Mouse (Mus musculus): ENCODE measurements around the gene Vps8. TPM values are rescaled to one million over a fixed set of nuclear protein-coding genes. Genes with fewer than 3 reads are reported as not detected.

The Vps8 gene
- polyA plus RNA-seq, 1 experiment from 2014 or later = 7.0 TPM

DNA sequence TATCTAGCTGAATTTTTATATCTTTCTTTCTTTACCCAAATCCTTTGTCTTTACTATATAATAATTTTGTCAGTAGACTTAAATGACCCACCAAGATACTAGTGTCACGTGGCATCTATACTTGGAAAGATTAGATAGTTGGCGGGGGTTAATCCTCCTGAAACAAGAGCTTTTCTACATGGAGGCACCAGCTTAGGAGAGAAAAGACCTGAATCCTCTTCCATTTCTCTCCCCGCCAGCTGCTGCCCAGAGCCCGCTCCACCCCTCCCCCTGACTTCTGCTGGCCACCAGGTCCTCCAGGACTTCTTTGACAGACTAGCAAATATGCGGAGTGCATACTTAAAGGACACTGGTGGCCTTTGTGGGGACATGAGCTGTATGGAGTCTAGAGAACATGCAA is 124.5 kb downstream of the Vps8 start:
- no peak overlapping the region for H3K4me2 ChIP-seq (replicated peaks; ENCODE audit: low read depth)
- TF ChIP-seq EP300 (optimal IDR thresholded peaks at IDR 0.05) (no peak), CTCF (IDR thresholded peaks at IDR 0.05; ENCODE audit: low read depth) (no peak)
- no peaks in the 10 kb centered on the region for H3K36me3 ChIP-seq (ENCODE audit: control insufficient read depth, insufficient read depth, low read length)
- no peaks in the 10 kb centered on the region for H3K27me3 ChIP-seq (ENCODE audit: control insufficient read depth, insufficient read depth, low read length)
- H3K27ac ChIP-seq (replicated peaks) = no peak overlapping the region
- ATAC-seq (ENCODE audit: low FRiP score, low TSS enrichment) = no peak
- no peak for DNase-seq (ENCODE audit: low spot score)
- 85% methylated on average over 5 of the region's 5 CpGs for WGBS
- H3K9ac ChIP-seq (ENCODE audit: low read length) = no peak overlapping the region
- no peaks in the 10 kb centered on the region for H3K4me1 ChIP-seq (replicated peaks; ENCODE audit: control insufficient read depth, insufficient read depth)
- H3K9me3 ChIP-seq (ENCODE audit: control insufficient read depth, low read length) = no peaks in the 10 kb centered on the region
- no peak overlapping the region for H3K4me3 ChIP-seq (ENCODE audit: low read depth, low read length)

DNA sequence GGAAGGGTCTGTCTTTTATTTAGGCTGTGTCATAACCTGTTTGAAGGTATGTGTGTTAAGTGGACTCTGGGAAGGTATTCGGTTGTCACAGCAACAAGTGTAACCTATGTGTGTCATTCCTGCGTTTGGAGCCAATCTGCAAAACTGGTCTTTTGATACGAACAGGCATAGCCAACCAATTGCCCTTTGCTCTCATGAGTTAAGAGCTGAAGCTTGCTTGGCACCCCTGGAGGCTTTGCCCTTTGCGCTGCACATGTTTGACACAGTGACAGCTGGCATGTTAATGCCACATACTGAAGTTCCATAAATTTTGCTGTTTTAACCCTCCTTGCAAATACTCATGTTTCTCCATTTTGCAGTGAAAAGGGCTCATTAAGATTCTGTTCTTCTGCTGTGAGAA is 126.8 kb downstream of the Vps8 start:
- H3K4me1 ChIP-seq (replicated peaks; ENCODE audit: control insufficient read depth, insufficient read depth) = no peaks in the 10 kb centered on the region
- TF ChIP-seq EP300 (optimal IDR thresholded peaks at IDR 0.05) (no peak), CTCF (IDR thresholded peaks at IDR 0.05; ENCODE audit: low read depth) (no peak)
- ATAC-seq (ENCODE audit: low FRiP score, low TSS enrichment) (no peak), DNase-seq (ENCODE audit: low spot score) (no peak)
- H3K9ac ChIP-seq (ENCODE audit: low read length) = no peak overlapping the region
- WGBS = 76% methylated on average over 4 of the region's 4 CpGs
- H3K36me3 ChIP-seq (ENCODE audit: control insufficient read depth, insufficient read depth, low read length) = no peaks in the 10 kb centered on the region; the same call in 1 of the 2 replicates
- H3K9me3 ChIP-seq (ENCODE audit: control insufficient read depth, low read length) = no peaks in the 10 kb centered on the region
- no peaks in the 10 kb centered on the region for H3K27me3 ChIP-seq (ENCODE audit: control insufficient read depth, insufficient read depth, low read length)
- H3K4me3 ChIP-seq (ENCODE audit: low read depth, low read length) = no peak overlapping the region
- H3K4me2 ChIP-seq (replicated peaks; ENCODE audit: low read depth) = no peak overlapping the region
- no peak overlapping the region for H3K27ac ChIP-seq (replicated peaks)

DNA sequence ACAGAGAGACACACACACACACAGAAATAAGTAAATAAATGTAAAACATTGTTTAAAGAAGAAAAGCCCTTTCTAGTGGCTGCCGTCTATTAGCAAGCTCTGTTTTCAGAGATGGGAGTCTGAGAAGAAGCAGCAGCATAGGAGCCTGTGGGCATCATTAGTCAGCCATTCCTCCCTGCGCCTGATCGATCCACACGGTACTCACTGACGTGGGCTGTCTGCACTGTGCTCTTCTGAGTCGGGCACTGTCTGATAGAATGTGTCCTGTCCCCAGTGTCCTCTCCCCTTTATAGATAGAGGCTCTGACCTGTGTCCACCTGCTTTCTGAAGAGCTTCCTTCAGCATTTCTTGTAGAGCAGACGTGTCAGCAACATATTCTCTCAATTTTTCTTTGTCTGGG is 127.5 kb downstream of the Vps8 start:
- H3K36me3 ChIP-seq (ENCODE audit: control insufficient read depth, insufficient read depth, low read length) = no peaks in the 10 kb centered on the region; the same call in 1 of the 2 replicates
- no peaks in the 10 kb centered on the region for H3K4me1 ChIP-seq (replicated peaks; ENCODE audit: control insufficient read depth, insufficient read depth)
- no peak overlapping the region for H3K27ac ChIP-seq (replicated peaks)
- TF ChIP-seq EP300 (optimal IDR thresholded peaks at IDR 0.05) (no peak), CTCF (IDR thresholded peaks at IDR 0.05; ENCODE audit: low read depth) (no peak)
- H3K4me2 ChIP-seq (replicated peaks; ENCODE audit: low read depth) = no peak overlapping the region
- H3K4me3 ChIP-seq (ENCODE audit: low read depth, low read length) = no peak overlapping the region
- DNase-seq (ENCODE audit: low spot score) (no peak), ATAC-seq (ENCODE audit: low FRiP score, low TSS enrichment) (no peak)
- 66% methylated on average over 7 of the region's 7 CpGs for WGBS
- no peaks in the 10 kb centered on the region for H3K27me3 ChIP-seq (ENCODE audit: control insufficient read depth, insufficient read depth, low read length)
- no peaks in the 10 kb centered on the region for H3K9me3 ChIP-seq (ENCODE audit: control insufficient read depth, low read length)
- H3K9ac ChIP-seq (ENCODE audit: low read length) = no peak overlapping the region

DNA sequence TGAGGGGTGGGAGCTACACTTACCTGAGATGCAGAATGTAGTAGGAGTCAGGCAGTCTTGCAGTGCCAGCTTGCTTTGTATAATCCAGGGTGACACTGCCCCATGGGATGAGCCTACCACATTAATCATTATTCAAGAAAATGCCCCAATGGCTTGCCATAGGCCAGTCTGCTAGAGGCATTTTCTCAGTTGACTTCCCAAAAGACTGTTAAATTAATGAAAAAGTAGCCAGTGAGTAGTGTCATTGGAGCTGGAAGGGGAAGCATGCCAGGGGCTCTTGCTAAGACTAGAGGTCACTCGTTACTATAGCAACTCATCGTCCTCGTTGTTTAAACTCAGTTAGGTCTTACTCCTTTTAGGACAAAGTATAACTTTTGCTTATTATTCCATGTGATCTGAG is 130.6 kb downstream of the Vps8 start:
- Histone ChIP-seq H3K9ac (ENCODE audit: low read length) (no peak overlapping the region), H3K9me3 (ENCODE audit: control insufficient read depth, low read length) (no peaks in the 10 kb centered on the region), H3K36me3 (ENCODE audit: control insufficient read depth, insufficient read depth, low read length) (no peaks in the 10 kb centered on the region; the same call in 1 of the 2 replicates), H3K27me3 (ENCODE audit: control insufficient read depth, insufficient read depth, low read length) (no peaks in the 10 kb centered on the region), H3K4me3 (ENCODE audit: low read depth, low read length) (no peak overlapping the region), H3K4me2 (replicated peaks; ENCODE audit: low read depth) (no peak overlapping the region), H3K4me1 (replicated peaks; ENCODE audit: control insufficient read depth, insufficient read depth) (no peaks in the 10 kb centered on the region), H3K27ac (replicated peaks) (no peak overlapping the region)
- WGBS = 72% methylated on average over 3 of the region's 3 CpGs
- ATAC-seq (ENCODE audit: low FRiP score, low TSS enrichment) (no peak), DNase-seq (ENCODE audit: low spot score) (no peak)
- TF ChIP-seq CTCF (IDR thresholded peaks at IDR 0.05; ENCODE audit: low read depth) (no peak), EP300 (optimal IDR thresholded peaks at IDR 0.05) (no peak)

DNA sequence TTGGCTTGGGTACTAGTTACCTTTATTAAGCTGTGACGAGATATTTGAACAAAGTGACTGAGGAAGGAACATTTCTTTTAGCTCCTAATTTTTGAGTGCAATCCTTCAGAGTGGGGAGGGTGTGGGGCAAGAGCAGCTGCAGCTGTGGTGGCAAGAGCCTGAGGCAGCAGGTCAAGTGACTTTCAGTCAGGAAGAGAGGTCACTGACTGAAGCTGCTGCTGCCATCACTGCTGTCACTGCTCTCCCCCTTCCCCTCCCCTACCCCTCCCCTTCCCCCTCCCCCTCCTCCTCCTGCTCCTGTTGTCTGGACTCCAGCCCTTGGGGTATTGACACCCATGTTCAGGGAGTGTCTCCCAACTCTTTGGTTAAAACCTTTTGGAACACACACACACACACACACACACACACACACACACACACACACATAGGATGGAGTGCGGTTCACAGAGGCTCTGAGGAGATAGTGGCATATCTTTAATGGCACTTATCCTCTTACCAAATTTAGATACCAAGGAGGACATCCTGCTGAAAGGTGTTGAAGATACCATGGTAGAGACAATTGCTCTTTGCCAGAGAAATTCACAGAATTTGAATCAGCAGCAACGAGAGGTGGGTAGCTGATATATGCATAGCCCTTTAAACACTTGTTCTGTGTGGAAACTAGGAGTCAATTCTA is 139.8 kb downstream of the Vps8 start:
- H3K4me2 ChIP-seq (replicated peaks; ENCODE audit: low read depth) = no peak overlapping the region
- no peaks in the 10 kb centered on the region for H3K9me3 ChIP-seq (ENCODE audit: control insufficient read depth, low read length)
- ATAC-seq (ENCODE audit: low FRiP score, low TSS enrichment) (no peak), DNase-seq (ENCODE audit: low spot score) (no peak)
- no peak for TF ChIP-seq CTCF (IDR thresholded peaks at IDR 0.05; ENCODE audit: low read depth)
- H3K27me3 ChIP-seq (ENCODE audit: control insufficient read depth, insufficient read depth, low read length) = no peaks in the 10 kb centered on the region
- peaks cover 6% of the 10 kb centered on the region; the same call in 1 of the 2 replicates for H3K36me3 ChIP-seq (ENCODE audit: control insufficient read depth, insufficient read depth, low read length)
- no peaks in the 10 kb centered on the region for H3K4me1 ChIP-seq (replicated peaks; ENCODE audit: control insufficient read depth, insufficient read depth)
- WGBS = 83% methylated on average over 3 of the region's 3 CpGs
- H3K9ac ChIP-seq (ENCODE audit: low read length) = no peak overlapping the region
- H3K4me3 ChIP-seq (ENCODE audit: low read depth, low read length) = no peak overlapping the region
- no peak overlapping the region for H3K27ac ChIP-seq (replicated peaks)

DNA sequence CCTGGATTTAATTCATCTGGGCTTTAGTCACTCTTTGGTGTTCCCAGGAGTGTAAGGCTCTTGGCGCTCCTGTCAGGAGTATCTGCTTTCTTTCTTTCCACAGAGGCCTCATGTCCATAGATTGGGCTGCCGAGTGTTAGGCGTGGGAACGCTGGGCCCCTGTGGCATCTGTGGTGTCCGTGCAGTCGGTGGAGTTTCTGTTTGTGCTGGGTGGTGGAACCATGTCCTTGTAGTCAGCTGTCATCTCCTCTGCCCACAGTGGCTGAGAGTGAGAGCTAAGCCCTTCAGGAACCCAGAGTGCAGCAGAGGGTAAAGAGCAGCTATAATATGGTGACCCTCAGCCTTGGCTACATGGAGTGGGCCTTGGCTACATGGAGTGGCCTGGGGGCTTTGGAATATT is 140.4 kb downstream of the Vps8 start:
- H3K4me3 ChIP-seq (ENCODE audit: low read depth, low read length) = no peak overlapping the region
- no peaks in the 10 kb centered on the region for H3K4me1 ChIP-seq (replicated peaks; ENCODE audit: control insufficient read depth, insufficient read depth)
- WGBS = 85% methylated on average over 6 of the region's 6 CpGs
- no peaks in the 10 kb centered on the region for H3K27me3 ChIP-seq (ENCODE audit: control insufficient read depth, insufficient read depth, low read length)
- TF ChIP-seq EP300 (optimal IDR thresholded peaks at IDR 0.05) = no peak
- TF ChIP-seq CTCF (IDR thresholded peaks at IDR 0.05; ENCODE audit: low read depth) = no peak
- H3K36me3 ChIP-seq (ENCODE audit: control insufficient read depth, insufficient read depth, low read length) = peaks cover 6% of the 10 kb centered on the region; the same call in 1 of the 2 replicates
- no peaks in the 10 kb centered on the region for H3K9me3 ChIP-seq (ENCODE audit: control insufficient read depth, low read length)
- H3K27ac ChIP-seq (replicated peaks) = no peak overlapping the region
- DNase-seq (ENCODE audit: low spot score) (no peak), ATAC-seq (ENCODE audit: low FRiP score, low TSS enrichment) (no peak)
- H3K9ac ChIP-seq (ENCODE audit: low read length) = no peak overlapping the region
- no peak overlapping the region for H3K4me2 ChIP-seq (replicated peaks; ENCODE audit: low read depth)

Data from stomach, postnatal 0 days (tissue).